Mouse (Mus musculus): ENCODE measurements around the gene Icosl. TPM values are rescaled to one million over a fixed set of nuclear protein-coding genes. Genes with fewer than 3 reads are reported as not detected.
A peak's percentile ranks its signal among the peaks of the same experiment; 100 is the strongest.
"Not testable (repeated sequence)": the region's sequence is repeated elsewhere in the genome, so short reads cannot be mapped to it uniquely, and the experiment has no call there.

Icosl gene
- total RNA-seq, 1 experiment from 2014 or later, result 134 TPM

DNA sequence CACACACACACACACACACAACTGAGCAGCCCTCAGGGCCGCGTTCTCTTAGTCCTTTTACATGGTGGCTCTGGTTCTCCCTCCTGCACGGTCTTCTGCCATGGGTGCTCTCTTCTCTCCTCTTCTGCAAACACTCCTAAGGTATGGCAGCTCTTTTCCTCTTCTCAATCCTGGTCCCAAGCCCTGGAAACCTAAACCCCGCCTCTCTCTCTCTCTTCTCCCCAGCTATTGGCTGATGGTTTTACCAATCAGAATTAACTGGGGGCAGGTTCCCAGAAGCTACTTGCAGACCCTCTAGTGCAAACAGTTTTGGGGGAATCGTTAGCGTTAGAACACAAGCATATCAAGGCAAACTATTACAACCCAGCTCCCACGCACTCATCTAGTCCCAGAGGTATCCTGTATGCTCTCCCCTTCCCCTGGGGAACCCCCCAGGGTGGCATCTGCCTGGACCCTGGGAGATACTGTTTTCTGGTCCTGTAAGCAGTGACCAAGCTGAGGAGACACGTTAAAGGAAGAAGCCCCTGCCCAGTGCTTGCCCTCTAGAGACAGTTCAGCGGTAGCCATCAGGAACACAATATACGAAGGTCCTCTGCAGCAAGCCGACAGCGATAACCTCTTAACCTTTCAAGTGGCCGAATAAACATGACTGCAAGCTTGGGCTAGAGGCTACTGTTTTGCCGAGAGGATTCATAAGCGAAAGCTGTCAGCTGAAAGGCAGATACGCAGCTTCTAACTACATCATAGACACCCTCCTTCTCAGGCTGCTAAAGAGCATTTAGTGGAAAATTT lies 32.1 kb downstream of the Icosl start:
- no peak for ATAC-seq (ENCODE audit: extremely low read depth, insufficient number of reproducible peaks, low FRiP score, poor library complexity, severe bottlenecking)

GRCm38 (mm10) chr10:78104555-78105490 lies 35.7 kb downstream of the Icosl start:
- no peak for ATAC-seq (ENCODE audit: extremely low read depth, insufficient number of reproducible peaks, low FRiP score, poor library complexity, severe bottlenecking)

DNA sequence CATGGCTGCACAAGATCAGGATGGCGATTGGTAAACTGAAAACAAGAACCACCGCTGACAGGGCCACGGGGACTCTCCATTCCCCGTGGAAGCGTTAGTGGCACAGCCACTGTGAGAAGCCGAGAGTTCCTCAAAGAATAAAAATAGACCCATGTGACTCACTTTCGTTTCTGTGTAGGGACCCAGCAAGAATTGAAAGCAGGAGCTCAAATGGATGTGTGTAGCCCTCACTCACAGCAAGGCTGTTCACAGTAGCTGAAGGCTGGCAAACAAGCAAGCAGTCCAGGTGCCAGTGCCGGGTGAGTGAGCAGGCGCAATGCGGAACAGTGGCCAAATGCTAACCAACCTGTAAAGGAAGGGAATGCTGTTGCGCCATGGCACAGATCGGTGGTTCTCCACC lies 36.4 kb downstream of the Icosl start:
- ATAC-seq (ENCODE audit: extremely low read depth, insufficient number of reproducible peaks, low FRiP score, poor library complexity, severe bottlenecking), result peak; percentile 59

DNA sequence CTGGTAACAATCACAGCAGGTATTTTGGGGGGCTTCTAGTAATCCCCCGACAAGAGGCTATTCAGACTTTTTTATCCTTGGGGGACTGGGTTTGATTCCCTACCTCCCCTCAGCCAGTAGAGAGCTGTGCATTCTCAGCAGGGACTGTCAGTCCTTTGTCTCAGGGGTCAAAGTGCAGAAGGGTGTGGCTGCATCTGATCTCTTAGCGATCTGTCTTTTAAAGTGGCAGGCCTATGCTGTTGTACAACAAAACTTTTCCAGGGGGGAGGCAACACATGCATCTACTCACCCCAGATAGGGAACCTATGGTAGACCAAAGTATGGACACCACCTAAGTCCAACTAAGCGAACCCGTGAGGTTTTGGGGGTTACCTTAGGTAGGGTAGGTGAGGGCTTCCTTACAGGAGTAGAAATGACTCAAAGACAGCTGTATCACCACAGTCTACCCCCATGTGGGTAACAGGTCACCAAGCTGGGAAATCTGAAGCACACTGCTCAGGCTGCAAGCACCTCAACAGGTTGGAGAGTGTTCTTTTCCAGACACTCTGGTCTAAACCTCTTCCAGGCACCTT lies 45.5 kb downstream of the Icosl start:
- ATAC-seq (ENCODE audit: extremely low read depth, insufficient number of reproducible peaks, low FRiP score, poor library complexity, severe bottlenecking), result no peak

DNA sequence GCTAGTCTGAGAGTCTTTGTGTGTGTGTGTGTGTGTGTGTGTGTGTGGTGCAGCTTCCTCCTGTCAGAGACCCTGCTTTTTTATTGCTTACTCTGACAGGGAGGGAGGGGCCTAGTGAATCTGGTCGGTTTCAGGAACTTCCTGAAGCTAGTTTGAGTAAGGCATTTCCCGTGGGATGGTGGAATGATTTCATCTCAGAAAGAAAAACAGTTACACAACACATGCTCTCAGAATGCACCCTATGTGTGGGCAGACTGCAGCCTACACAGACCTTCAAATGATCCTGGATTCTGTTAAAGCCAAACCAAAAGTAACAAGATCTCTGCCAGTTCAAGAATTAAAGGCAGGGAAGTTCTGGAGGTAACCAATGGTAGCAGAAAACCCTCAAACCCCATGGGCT lies 46.1 kb downstream of the Icosl start:
- no peak for ATAC-seq (ENCODE audit: extremely low read depth, insufficient number of reproducible peaks, low FRiP score, poor library complexity, severe bottlenecking)

- ATAC-seq (ENCODE audit: extremely low read depth, insufficient number of reproducible peaks, low FRiP score, poor library complexity, severe bottlenecking), result no peak
Observed at GRCm38 (mm10) chr10:78119422-78119821, 50.3 kb downstream of the Icosl start.

DNA sequence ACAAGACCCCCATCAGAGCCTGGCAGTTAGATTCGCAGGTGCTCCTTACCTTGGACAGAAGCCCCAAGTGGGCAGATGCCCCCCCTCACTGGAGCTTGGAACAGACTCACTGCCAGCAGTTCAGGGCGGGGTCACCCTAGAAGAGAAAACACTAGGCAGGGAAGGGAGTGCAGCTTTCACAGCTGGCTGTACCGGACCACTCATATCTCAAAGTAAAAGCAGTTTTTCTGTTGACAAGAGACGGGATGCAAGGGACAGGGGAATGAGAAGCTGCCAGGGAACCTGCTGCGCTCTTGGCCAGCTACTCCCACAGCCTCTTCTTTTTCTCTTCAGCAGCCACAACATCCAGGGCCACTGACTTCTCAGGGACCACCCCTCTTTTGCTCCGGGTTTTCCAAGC lies 55.0 kb downstream of the Icosl start:
- ATAC-seq (ENCODE audit: extremely low read depth, insufficient number of reproducible peaks, low FRiP score, poor library complexity, severe bottlenecking), result not testable (repeated sequence)

DNA sequence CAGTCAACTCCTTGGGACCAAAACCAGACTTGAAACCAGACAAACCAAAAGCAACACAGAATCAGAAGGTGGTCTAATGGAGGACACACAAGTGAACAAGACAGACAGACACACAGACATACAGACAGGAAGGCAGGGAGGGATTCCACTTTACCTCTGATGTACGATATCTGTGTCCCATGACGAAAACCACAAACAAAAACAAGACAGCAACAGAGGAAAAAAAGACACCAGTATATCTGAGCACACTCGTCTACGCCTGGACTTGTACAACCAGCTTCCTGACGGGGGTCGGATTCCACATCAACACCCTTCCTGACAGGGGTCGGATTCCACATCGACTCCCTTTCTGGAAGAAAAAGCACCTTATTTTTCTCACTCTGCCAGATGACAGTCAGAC lies 56.0 kb downstream of the Icosl start:
- not testable (repeated sequence) for ATAC-seq (ENCODE audit: extremely low read depth, insufficient number of reproducible peaks, low FRiP score, poor library complexity, severe bottlenecking)

GRCm38 (mm10) chr10:78126311-78126710 lies 57.2 kb downstream of the Icosl start:
- no peak for ATAC-seq (ENCODE audit: extremely low read depth, insufficient number of reproducible peaks, low FRiP score, poor library complexity, severe bottlenecking)

- no peak for ATAC-seq (ENCODE audit: extremely low read depth, insufficient number of reproducible peaks, low FRiP score, poor library complexity, severe bottlenecking)
Observed at GRCm38 (mm10) chr10:78127046-78127870, 58.2 kb downstream of the Icosl start.

DNA sequence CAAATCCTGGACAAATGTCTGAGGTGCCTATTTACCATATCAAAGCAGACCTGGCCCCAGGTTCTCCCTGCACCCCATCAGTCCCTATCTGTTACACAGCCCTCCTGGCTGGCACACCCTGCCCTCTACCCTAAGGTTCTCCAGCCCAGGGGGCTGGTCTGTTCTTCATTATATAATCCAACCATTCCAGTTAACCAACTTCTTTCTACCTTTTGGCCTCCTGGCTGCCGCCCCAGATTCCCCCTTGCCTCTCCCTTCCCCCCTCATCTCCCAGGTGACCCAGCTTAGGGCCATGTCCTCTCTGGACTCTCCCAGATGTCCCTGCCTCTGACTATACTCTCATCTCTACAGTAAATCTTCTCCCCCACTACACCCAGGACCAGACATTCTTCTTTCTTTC lies 58.8 kb downstream of the Icosl start:
- no peak for ATAC-seq (ENCODE audit: extremely low read depth, insufficient number of reproducible peaks, low FRiP score, poor library complexity, severe bottlenecking)

DNA sequence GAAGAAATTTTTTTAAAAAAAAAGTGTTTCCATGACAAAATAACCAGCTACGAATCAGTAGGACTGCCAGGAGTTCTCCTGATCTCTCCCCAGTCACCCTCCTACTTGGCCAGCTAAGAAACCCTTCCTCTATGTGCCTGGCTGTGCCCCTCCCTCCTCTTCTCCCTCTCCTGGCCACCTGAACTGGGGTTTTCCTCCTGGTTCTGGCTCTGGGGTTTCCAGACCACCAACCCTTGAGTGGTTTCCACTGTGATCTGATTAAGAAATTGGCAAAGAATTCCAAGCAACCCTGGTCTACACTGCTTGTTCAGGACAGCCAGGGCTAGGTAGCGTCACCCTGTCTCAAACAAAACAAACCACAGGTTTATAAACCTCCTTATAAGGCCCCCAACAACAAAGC lies 59.5 kb downstream of the Icosl start:
- no peak for ATAC-seq (ENCODE audit: extremely low read depth, insufficient number of reproducible peaks, low FRiP score, poor library complexity, severe bottlenecking)

DNA sequence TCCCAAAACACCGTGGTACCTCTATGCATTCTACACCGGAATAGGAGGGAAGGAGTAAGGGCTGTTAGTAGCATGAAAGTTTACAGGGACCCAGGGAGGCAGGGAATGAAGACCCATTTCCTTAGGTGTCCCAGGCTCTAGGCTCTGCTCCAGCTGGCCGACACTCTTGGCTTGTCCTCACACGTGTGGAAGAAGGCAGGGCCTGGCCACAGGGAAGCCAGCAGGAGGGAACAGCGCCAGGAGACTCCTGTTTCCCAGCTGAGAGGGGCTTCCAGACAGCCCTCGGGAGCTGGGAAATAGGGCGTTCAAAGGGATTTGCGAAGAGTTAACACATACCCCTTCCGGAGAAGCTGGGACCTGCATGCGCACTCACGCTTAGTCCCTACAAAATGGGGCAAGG lies 60.3 kb downstream of the Icosl start:
- no peak for ATAC-seq (ENCODE audit: extremely low read depth, insufficient number of reproducible peaks, low FRiP score, poor library complexity, severe bottlenecking)

- no peak for ATAC-seq (ENCODE audit: extremely low read depth, insufficient number of reproducible peaks, low FRiP score, poor library complexity, severe bottlenecking)
Observed at GRCm38 (mm10) chr10:78129998-78130397, 60.9 kb downstream of the Icosl start.

Other genes with a start within 250 kb of the Icosl start
- gene Krtap10-4, start 242.2 kb upstream of the Icosl start, total RNA-seq (2017), result not detected in 2 replicates
- not detected in 2 replicates for gene Krtap10-10, start 233.4 kb upstream of the Icosl start, total RNA-seq (2017)
- gene Gm36176, start 222.5 kb upstream of the Icosl start, total RNA-seq (2017), result not detected in 2 replicates
- gene Gm10318, start 216.4 kb upstream of the Icosl start, total RNA-seq (2017), result not detected in 2 replicates
- not detected in 2 replicates for gene Gm3285, start 207.3 kb upstream of the Icosl start, total RNA-seq (2017)
- 0.12 and 0.23 TPM in 2 replicates for gene Lrrc3, start 166.8 kb upstream of the Icosl start, total RNA-seq (2017)
- 216 and 259 TPM in 2 replicates for gene Trpm2, start 98.7 kb upstream of the Icosl start, total RNA-seq (2017)
- gene 1810043G02Rik, start 90.8 kb upstream of the Icosl start, total RNA-seq (2017), result 7.6 and 9.8 TPM in 2 replicates
- 37.7 and 41.0 TPM in 2 replicates for gene Pfkl, start 59.2 kb upstream of the Icosl start, total RNA-seq (2017)
- not detected in 2 replicates for gene Dnmt3l, start 27.4 kb upstream of the Icosl start, total RNA-seq (2017)
- gene Aire, start 25.7 kb upstream of the Icosl start, total RNA-seq (2017), result 0.12 and 0.49 TPM in 2 replicates
- 33.5 and 38.6 TPM in 2 replicates for gene D10Jhu81e, start 100.5 kb downstream of the Icosl start, total RNA-seq (2017)
- 10.6 and 10.7 TPM in 2 replicates for gene Pwp2, start 115.8 kb downstream of the Icosl start, total RNA-seq (2017)
- gene Trappc10, start 175.3 kb downstream of the Icosl start, total RNA-seq (2017), result 36.2 and 38.4 TPM in 2 replicates